Mouse (Mus musculus) testis, adult 10 weeks (tissue): ENCODE results near the gene Nccrp1. TPM values are rescaled to one million over a fixed set of nuclear protein-coding genes. Genes with fewer than 3 reads are reported as not detected.

Source experiments
- polyA plus RNA-seq: library from polyadenylated mRNA; stranded (reverse); fragments of 350-450 nt; fragmentation: Illumina TruSeq; extraction: RNeasy Lipid Tissue Mini Kit (QIAGEN cat#74804); gene quantifications from one replicate; pipeline ENCODE4 v1.2.3, GENCODE M21; 2014; ENCODE audit warnings: low read depth, low replicate concordance

The Nccrp1 gene
- not detected for polyA plus RNA-seq

DNA sequence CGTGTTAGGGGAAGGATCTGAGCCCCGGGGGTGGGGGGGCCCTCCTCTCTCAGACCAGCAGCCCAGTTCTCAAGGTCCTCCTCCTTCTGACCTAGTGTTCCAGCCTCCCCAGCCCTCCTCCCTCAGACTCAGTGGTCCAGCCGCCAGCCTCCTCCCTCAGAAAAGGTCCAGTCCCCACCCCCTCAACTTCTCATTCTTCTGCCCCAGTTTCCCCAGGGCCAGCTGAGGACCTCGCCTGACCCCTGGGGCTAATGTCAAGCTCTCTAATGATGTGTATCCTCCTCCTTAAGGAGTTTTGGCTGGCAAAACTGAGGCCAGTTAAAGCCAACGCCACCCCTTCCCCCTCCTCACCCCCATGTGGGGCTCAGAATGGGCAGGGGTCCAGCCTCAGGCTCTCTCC, at the start of gene Nccrp1:
Nccrp1 (minus strand) TSS at position 101 of the 400 bp plus-strand sequence.

DNA sequence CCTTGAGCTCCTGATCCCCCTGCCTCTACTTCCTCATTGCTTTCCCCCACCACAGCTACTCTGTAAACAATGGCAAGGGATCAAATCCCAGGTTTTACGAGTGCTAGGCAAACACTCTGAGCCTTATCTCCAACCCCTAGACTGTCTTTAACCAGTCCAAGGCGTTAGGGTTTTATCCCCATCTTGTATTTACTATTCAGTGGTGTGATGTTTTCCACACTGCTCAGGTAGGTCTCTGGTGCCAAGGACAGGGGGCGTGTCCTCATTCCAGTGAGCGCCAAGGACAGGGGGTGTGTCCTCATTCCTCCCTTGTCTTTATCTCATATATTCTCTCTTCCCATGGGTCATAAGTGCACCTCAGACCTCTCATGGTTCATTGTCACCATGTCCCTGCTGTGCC, 6.5 kb downstream of the Nccrp1 start, which contains the start of gene Sycn:
Sycn (plus strand) TSS at position 360 of the 400 bp plus-strand sequence.

DNA sequence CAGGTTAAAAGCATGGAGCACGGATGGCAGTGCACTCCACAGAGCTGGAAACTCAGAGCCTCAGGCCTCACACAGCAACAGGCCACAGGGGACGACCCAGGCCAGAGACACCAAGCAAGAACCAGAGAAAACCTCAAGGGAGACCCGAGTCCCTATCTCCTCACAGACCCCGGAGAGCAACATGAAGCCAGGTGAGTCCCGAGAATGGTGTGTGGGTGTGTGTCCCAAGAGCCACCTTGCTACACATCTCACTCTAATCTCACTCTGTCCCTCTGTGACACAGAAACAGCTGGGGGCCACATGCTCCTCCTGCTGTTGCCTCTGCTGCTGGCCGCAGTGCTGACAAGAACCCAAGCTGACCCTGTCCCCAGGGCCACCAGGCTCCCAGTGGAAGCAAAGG, 24.5 kb downstream of the Nccrp1 start, which contains the start of gene Ifnl3:
Ifnl3 (plus strand) TSS at position 301 of the 400 bp plus-strand sequence.

DNA sequence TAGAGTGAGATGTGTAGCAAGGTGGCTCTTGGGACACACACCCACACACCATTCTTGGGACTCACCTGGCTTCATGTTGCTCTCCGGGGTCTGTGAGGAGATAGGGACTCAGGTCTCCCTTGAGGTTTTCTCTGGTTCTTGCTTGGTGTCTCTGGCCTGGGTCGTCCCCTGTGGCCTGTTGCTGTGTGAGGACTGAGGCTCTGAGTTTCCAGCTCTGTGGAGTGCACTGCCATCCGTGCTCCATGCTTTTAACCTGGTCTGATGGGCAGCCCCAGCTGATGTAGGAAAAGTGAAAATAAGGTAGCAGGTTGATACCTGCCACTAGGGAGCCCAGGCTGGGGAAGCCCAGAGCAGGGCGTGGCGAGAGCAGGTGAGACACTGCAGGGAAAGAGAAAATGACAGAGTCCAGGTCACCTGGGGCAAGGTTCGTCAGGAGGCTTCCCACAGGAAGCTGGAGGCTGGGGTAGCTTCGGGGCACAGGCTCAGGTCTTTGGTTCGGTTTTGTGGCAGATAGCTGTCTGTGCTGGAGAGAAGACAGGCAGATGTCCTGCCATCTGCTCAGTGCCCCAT, 36.6 kb downstream of the Nccrp1 start, which contains the start of gene Ifnl2:
Ifnl2 (minus strand) TSS at position 51 of the 570 bp plus-strand sequence.

Other genes starting within 250 kb of the Nccrp1 start
- gene Dll3, start 245.0 kb downstream of the Nccrp1 start, polyA plus RNA-seq, result 22.7 TPM
- 3.6 TPM for gene Timm50, start 235.2 kb downstream of the Nccrp1 start, polyA plus RNA-seq
- 65.4 TPM for gene Supt5, start 208.5 kb downstream of the Nccrp1 start, polyA plus RNA-seq
- 59.3 TPM for gene Rps16, start 196.6 kb downstream of the Nccrp1 start, polyA plus RNA-seq
- gene Plekhg2, start 174.7 kb downstream of the Nccrp1 start, polyA plus RNA-seq, result 3.4 TPM
- gene Zfp36, start 167.0 kb downstream of the Nccrp1 start, polyA plus RNA-seq, result 2.6 TPM
- 3.9 TPM for gene Med29, start 154.5 kb downstream of the Nccrp1 start, polyA plus RNA-seq
- 70.3 TPM for gene Paf1, start 154.3 kb downstream of the Nccrp1 start, polyA plus RNA-seq
- 5.2 TPM for gene Gmfg, start 109.8 kb downstream of the Nccrp1 start, polyA plus RNA-seq
- gene Lrfn1, start 95.3 kb downstream of the Nccrp1 start, polyA plus RNA-seq, result not detected
- gene Ifnl2, start 36.8 kb downstream of the Nccrp1 start, polyA plus RNA-seq, result not detected
- not detected for gene Ifnl3, start 24.4 kb downstream of the Nccrp1 start, polyA plus RNA-seq
- not detected for gene Sycn, start 6.4 kb downstream of the Nccrp1 start, polyA plus RNA-seq
- gene Samd4b, start 50.9 kb upstream of the Nccrp1 start, polyA plus RNA-seq, result 18.7 TPM
- 1.6 TPM for gene Pak4, start 50.9 kb upstream of the Nccrp1 start, polyA plus RNA-seq
- gene Acp7, start 84.1 kb upstream of the Nccrp1 start, polyA plus RNA-seq, result 0.17 TPM
- gene Fbxo27, start 145.6 kb upstream of the Nccrp1 start, polyA plus RNA-seq, result 2.9 TPM
- 3.1 TPM for gene Fbxo17, start 169.6 kb upstream of the Nccrp1 start, polyA plus RNA-seq
- gene Mrps12, start 194.6 kb upstream of the Nccrp1 start, polyA plus RNA-seq, result 15.1 TPM
- 0.18 TPM for gene Sars2, start 194.7 kb upstream of the Nccrp1 start, polyA plus RNA-seq
- gene Ccer2, start 208.9 kb upstream of the Nccrp1 start, polyA plus RNA-seq, result not detected
- gene Sirt2, start 219.5 kb upstream of the Nccrp1 start, polyA plus RNA-seq, result 29.9 TPM
- 2.9 TPM for gene Nfkbib, start 220.3 kb upstream of the Nccrp1 start, polyA plus RNA-seq
- gene Rinl, start 241.7 kb upstream of the Nccrp1 start, polyA plus RNA-seq, result 0.66 TPM